Mouse (Mus musculus): ENCODE results near the gene Ogfod2.

Gene Ogfod2

DNA sequence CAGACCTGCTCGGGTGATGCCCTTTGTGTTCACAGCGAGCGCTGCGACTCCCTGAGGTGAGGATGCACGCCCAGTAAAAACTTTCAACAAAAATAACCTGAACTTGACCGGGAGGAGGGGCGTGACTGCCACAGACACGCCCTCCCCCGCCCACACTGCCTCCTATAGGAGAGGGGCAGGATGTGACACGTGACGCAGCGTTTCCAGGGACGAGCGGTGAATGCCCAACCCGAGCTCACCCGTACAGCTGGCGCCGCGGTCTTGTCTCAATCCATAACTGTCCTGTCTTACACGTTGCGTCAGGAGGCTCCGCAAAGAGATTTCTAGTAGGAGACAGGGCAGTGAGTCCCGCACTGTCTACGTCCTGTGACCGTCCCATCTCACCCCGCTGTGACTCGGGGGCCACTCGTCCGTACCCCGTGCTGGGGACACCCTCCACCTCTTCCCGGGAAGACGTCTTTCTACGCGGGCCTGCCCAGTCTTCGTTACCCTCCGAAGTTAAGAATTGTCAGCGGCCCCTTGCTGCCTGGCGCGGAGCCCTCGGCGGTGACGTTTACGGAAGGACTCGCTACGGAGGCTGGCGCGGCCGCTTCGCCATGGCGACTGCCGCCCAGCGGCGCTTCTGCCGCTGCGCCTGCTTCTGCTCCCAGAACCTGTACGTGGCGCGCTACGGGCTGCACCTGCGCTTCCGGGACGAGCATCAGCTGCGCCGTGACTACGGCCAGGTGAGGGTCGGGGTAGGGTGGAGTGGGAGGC, at the start of gene Ogfod2:
Ogfod2 (plus strand) TSS at position 556 of the 756 bp plus-strand sequence.
- DNase-seq (ENCODE audit: low spot score) = peak; percentile 99

GRCm38 (mm10) chr5:124069657-124070056, 42.4 kb upstream of the Ogfod2 start:
- DNase-seq (ENCODE audit: low spot score) = no peak

DNA sequence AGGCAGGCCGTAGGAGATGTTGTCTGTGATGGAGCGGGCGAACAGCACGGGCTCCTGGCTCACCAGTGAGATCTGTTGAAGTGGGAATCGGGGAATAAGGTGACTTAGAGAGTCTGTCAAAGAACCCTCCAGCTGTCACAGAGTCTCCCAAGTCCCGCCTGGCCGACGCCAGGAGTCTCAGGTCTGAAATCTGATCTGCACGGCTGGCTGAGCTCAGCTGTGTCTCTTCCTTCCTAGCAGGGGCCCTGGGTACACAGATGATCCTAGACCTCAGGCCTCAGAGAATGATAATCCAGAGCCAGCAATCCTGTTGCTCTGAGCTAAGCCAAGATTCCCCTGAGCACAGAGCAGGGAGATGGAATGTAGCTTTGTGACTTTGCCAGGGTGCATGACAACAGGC, 38.4 kb upstream of the Ogfod2 start:
- peak; percentile 63 for DNase-seq (ENCODE audit: low spot score)

DNA sequence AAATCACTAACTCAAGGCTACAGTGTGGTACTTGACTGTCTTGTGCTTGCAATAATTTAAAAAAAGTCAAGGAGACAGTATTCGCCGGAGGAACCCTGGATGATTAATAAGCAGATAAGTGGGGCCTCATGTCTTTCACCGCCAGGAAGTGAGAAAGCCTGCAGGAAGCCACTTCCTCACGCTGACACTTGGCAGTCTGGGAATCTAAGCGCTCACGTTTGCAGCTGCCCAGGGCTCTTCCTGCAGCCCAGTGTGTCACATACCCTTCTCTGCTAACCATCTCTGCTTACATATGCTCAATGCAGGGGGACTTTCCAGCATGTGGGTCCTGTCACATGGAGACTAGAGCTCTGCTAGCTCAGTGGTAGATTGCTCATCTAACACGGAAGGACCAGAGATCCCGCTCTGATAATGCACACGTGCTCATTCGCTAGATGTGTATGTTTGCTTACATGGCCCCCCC, 37.2 kb upstream of the Ogfod2 start:
- DNase-seq (ENCODE audit: low spot score) = peak; percentile 43

DNA sequence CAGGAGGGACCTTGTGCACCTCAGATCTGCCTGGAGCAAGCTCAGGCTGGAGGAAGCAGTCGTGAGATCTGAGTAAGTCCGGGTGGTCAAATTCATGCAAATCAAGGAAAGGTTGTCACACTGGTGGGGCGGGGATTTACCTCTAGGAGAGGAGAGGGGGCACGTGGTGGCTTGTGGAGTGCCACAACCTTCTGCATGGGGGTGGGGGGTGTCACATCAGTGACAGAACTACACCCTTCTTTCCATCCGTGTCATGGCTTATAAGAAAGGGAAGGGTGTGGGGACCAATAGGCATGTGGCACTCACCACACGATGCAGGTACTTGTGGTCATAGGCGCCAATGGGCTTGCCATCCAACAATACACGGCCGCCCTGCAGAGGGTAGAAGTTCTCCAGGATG, 36.4 kb upstream of the Ogfod2 start:
- DNase-seq (ENCODE audit: low spot score) = no peak

DNA sequence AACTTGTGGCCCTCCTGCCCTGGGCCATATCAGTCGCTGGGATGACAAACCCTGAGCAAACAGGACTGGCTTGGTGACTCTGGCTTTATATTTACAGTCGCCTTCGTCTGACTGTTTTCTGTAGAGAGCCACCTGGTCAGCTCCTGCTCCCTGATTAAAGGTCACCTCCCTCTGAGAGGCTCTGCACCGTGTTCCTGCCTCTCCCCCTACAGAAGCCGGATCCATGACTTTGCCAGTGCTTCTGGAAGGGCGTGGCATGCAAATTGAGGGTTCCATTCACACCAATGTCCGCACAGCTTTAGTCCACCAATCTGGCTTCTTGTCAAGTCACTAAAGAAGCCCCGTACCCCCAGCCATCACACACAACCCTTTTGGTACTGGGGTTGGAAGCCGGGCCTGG, 35.5 kb upstream of the Ogfod2 start:
- no peak for DNase-seq (ENCODE audit: low spot score)

DNA sequence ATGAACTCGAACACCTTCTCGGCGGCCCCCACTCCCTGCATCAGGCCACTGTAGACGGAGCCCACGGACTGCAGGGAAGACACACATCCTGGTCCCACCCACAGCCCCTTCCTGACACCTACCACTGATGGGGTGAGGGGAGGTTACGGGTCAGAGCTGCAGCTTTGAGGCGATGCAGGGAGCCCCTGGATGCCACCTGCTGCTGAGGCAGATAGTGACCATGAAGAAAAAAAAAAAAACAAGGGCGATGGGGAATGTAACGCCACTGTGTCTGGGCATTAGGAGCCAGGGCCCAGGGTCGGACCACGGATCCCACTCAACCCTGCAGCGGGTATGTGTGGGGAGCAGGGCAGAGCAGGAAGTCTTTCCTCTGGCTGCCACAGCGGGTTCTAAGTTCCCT, 34.9 kb upstream of the Ogfod2 start:
- no peak for DNase-seq (ENCODE audit: low spot score)

DNA sequence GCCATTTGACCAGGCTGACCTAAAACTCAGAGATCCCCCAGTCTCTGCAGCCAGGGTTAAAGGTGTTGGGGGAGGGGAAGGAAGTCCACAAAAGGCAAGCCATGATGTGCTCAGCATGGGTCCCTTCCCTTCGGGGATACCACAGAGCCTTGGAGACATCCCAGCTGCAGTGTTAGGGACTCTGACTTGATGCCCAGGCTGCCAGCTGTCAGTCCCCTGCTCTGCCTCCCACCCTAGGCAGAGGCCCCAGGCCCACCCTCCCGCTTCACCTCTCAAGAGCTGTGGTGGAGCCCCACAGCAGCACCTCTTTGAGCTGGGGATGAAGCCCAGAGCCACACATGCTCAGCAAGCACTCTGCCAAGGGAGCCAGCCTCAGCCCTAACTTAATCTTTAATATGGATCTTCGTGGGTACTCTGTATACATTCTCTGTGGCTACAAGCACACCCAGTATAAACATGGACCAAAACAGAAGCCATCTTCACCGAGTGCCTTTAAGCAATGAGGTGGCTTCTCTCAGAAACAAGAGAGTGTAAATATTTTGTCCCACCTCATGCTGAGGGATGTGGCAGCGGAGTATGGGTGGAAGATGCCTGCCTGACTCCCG, 34.1 kb upstream of the Ogfod2 start:
- DNase-seq (ENCODE audit: low spot score) = no peak

- DNase-seq (ENCODE audit: low spot score) = no peak
Observed at GRCm38 (mm10) chr5:124078794-124079416, 33.2 kb upstream of the Ogfod2 start.

DNA sequence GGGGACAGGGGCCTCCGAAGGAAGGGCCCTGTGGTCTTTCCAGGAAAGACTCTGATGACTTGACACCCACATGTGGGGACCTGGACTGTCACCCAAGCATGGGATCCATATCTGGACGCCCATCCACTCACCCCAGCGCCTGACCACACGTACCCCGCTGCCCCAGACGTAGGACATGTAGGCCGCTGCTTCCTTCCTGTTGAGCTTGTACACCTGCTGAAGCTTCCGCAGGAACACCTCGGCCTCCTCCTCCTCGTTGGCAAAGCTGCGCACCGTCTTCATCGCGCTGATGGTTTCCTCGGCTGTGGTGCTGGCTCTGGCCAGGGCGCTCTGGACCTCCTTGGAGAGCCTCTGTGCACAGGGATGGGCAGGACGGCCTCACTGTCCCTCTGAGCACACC, 32.2 kb upstream of the Ogfod2 start:
- DNase-seq (ENCODE audit: low spot score) = no peak

GRCm38 (mm10) chr5:124082447-124082846, 29.6 kb upstream of the Ogfod2 start:
- DNase-seq (ENCODE audit: low spot score) = no peak

DNA sequence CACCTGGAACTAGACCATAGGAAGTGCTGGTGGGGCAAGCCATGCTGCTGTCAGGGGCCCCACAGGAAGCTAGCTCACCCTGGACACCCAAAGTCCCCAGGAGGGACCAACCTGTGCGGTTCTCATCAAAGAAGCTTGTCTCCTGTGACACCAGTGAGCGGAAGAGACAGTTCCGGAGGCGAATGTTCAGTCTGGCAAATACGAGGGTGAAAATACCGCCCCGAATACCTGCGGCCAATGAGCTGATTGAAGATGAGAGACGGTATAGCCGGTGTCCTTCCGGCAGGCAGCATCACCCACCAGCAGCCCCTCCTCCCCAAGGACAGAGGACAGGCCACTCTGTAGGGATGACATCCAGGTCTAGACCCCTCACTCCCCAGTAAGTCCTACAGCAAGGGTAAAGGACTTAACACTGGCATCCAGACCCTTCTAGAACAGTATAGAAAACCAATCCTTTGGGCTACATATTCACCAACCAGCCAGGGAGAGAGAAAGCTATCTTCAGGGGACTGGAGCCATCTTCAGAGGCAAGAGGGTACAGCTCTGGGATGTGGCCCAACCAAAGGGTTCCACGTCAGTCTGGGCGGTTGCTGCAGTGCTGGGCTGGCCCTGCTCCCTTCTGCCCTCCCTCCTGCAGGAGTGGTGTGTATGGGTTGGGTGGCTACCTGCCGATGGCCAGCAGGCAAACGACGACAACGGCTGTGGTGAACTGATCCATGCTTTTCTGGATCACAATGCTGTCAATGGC, 29.0 kb upstream of the Ogfod2 start:
- no peak for DNase-seq (ENCODE audit: low spot score)

GRCm38 (mm10) chr5:124083850-124084587, 28.1 kb upstream of the Ogfod2 start:
- no peak for DNase-seq (ENCODE audit: low spot score)

GRCm38 (mm10) chr5:124084588-124085173, 27.4 kb upstream of the Ogfod2 start:
- DNase-seq (ENCODE audit: low spot score) = peak; percentile 89

DNA sequence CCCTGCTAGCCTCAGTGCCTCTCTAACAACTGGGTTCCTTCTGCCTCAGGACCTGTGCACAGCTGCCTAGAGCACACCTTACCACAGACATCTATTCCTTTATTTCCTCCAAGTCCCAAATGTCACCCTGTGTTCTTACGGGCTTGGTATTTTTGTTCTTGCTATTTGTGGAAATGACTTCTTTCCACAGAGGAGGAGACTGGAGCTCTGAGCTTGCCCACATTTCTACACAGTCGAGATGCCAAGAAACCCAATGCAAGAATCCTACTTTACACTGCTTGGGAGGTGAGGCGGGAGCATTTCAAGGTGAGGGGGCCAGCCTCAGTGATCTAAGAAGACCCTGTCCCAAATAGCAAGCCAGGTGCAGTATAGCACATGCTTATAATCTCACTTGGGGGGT, 26.6 kb upstream of the Ogfod2 start:
- no peak for DNase-seq (ENCODE audit: low spot score)

- no peak for DNase-seq (ENCODE audit: low spot score)
Observed at GRCm38 (mm10) chr5:124086876-124087275, 25.2 kb upstream of the Ogfod2 start.

GRCm38 (mm10) chr5:124089868-124090267, 22.2 kb upstream of the Ogfod2 start:
- DNase-seq (ENCODE audit: low spot score) = no peak

- no peak for DNase-seq (ENCODE audit: low spot score)
Observed at GRCm38 (mm10) chr5:124091951-124092406, 20.1 kb upstream of the Ogfod2 start.

GRCm38 (mm10) chr5:124093120-124093794, 18.8 kb upstream of the Ogfod2 start:
- DNase-seq (ENCODE audit: low spot score) = no peak

DNA sequence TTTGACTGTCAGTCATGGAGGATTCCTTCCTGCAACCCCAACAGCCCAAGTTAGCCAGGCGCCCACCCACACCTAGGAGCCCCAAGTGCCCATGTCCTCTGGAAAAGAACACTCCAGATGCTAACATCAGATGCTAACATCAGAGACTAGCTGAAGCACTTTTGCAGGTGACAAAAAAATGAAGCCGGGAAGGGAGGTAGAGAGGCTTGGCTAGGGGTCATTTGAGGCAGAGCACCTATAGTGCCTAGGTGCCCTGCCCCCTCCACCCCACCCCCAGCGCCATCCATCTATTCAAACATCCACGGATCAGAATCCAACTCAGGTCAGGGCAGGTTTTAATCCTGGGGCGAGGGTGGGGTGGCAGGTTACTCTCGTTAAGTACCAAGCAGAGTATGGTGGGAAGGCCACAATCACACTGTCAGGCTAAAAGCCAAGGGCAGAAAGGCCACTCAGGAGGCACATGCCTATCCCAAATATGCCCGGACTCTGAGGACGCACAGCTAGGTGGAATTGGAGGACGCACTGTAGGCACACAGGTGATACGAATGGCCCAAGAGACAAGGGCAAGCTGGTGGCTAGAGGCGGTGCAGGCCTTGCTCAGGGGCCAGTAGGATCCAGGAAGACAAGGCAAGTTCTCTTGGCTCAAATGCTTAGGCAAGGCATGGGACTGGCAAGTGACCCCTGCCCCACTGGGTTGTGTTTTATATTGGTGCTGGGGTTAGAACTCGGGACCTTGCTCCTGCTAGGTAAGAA, 18.1 kb upstream of the Ogfod2 start:
- no peak for DNase-seq (ENCODE audit: low spot score)
